ENCODE assay signal across 27 mouse cellular contexts in the genomic region with DNA sequence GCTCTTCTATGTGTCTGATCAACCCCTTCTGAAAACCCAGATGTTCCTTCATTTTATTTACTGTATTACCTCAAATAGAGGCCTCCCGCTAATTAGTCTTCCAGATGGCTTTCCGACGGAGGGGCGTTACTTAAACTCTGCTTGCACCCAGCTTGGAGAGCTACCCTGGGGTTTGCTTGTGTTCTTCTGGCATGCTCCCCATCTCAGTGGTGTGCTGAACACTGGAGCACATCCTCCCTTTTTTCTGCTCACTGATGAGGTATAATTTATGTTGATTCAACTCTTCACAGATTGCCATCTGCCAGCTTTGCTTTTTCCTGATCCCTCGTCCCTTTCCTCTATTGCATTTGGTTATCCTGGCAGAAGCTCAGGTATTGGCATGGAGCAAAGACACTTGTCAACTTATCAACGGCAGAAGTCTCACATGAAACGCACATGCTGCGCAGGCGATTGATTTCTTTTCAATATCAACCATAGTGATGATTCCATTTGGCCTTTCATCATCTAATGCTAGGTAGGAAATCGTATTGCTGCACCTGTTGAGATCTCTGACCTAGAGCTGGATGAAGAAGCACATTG. TPM values are rescaled to one million over a fixed set of nuclear protein-coding genes. Genes with fewer than 3 reads are reported as not detected.
A peak's percentile ranks its signal among the peaks of the same experiment; 100 is the strongest.
DNase-seq lines count a peak whose midpoint lies in the region; ATAC-seq and TF ChIP-seq lines count a peak whose summit lies in the region.
"Had no signal": no experiment of that assay in that cellular context is flagged by ENCODE, and none has a peak within 500 bp of the region (broad histone marks: within the 10 kb centered on the region; RNA-seq: fewer than 3 reads in every experiment).

No protein-coding gene starts in this region.

- H3K4me3 ChIP-seq in forebrain, postnatal 0 days (ENCODE audit: low read depth, low read length), result no peak overlapping the region
- H3K4me3 ChIP-seq in forebrain, embryonic 15.5 days, result no peak overlapping the region
- H3K4me3 ChIP-seq: gastrocnemius, adult 2 months; hindbrain, embryonic 13.5 days; liver, embryonic 12.5 days; midbrain, embryonic 15.5 days; stomach, embryonic 15.5 days had no signal

- H3K9ac ChIP-seq in forebrain, postnatal 0 days, result no peak overlapping the region
- H3K9ac ChIP-seq in forebrain, embryonic 15.5 days (replicated peaks), result no peak overlapping the region
- H3K9ac ChIP-seq: hindbrain, embryonic 13.5 days; liver, embryonic 12.5 days; liver, postnatal 0 days; midbrain, embryonic 15.5 days; stomach, embryonic 15.5 days had no signal

- no peak overlapping the region for H3K27ac ChIP-seq in forebrain, postnatal 0 days (ENCODE audit: low read depth, low read length)
- H3K27ac ChIP-seq in forebrain, embryonic 15.5 days (replicated peaks), result no peak overlapping the region
- H3K27ac ChIP-seq: gastrocnemius, adult 2 months; hindbrain, embryonic 13.5 days; kidney, postnatal 0 days; liver, embryonic 12.5 days; midbrain, embryonic 15.5 days; stomach, embryonic 15.5 days had no signal

- no peaks in the 10 kb centered on the region for H3K4me1 ChIP-seq in forebrain, postnatal 0 days (ENCODE audit: insufficient read depth)
- H3K4me1 ChIP-seq in forebrain, embryonic 15.5 days, result peaks cover 5% of the 10 kb centered on the region; the same call in 1 of the 2 replicates
- H3K4me1 ChIP-seq: liver, embryonic 12.5 days; midbrain, embryonic 15.5 days; stomach, embryonic 15.5 days had no signal

- TF ChIP-seq POLR2A in brain, embryonic 14.5 days (IDR thresholded peaks at IDR 0.05; ENCODE audit: borderline replicate concordance, extremely low read depth, insufficient read depth, insufficient read length, poor library complexity, severe bottlenecking), result no peak

- intact Hi-C loops in heart, postnatal 14 days (cut with DNase I), result no loop called here

- TF ChIP-seq CTCF in forebrain, postnatal 0 days (IDR thresholded peaks at IDR 0.05; ENCODE audit: low read depth), result no peak
- TF ChIP-seq CTCF in brain, embryonic 14.5 days (IDR thresholded peaks at IDR 0.05; ENCODE audit: borderline replicate concordance, extremely low read depth, insufficient read depth, insufficient read length), result no peak

- no peaks in the 10 kb centered on the region for H3K36me3 ChIP-seq in forebrain, postnatal 0 days (ENCODE audit: insufficient read depth)
- H3K36me3 ChIP-seq in forebrain, embryonic 15.5 days, result no peaks in the 10 kb centered on the region
- H3K36me3 ChIP-seq: hindbrain, embryonic 13.5 days; liver, embryonic 12.5 days; midbrain, embryonic 15.5 days; stomach, embryonic 15.5 days had no signal

- no peaks in the 10 kb centered on the region for H3K9me3 ChIP-seq in forebrain, postnatal 0 days (ENCODE audit: low read length)
- H3K9me3 ChIP-seq in forebrain, embryonic 15.5 days, result no peaks in the 10 kb centered on the region
- H3K9me3 ChIP-seq: hindbrain, embryonic 13.5 days; liver, embryonic 12.5 days; midbrain, embryonic 15.5 days; stomach, embryonic 15.5 days had no signal

- no peaks in the 10 kb centered on the region for H3K27me3 ChIP-seq in forebrain, postnatal 0 days (ENCODE audit: insufficient read depth, low read length)
- H3K27me3 ChIP-seq in forebrain, embryonic 15.5 days, result no peaks in the 10 kb centered on the region
- H3K27me3 ChIP-seq: hindbrain, embryonic 13.5 days; liver, embryonic 12.5 days; midbrain, embryonic 15.5 days; stomach, embryonic 15.5 days had no signal

- no peak overlapping the region for H3K4me2 ChIP-seq in forebrain, postnatal 0 days (ENCODE audit: low read depth)
- H3K4me2 ChIP-seq in forebrain, embryonic 15.5 days (replicated peaks), result no peak overlapping the region
- H3K4me2 ChIP-seq: heart, embryonic 11.5 days; hindbrain, embryonic 13.5 days; liver, embryonic 12.5 days; midbrain, embryonic 15.5 days; stomach, embryonic 15.5 days had no signal

- no peak; the same call in 1 of the 2 replicates for ATAC-seq in forebrain, postnatal 0 days
- ATAC-seq in forebrain, embryonic 15.5 days (replicated peaks), result no peak
- ATAC-seq: CD4-positive, CD25-positive, alpha-beta regulatory T cell, adult 4 months; intestine, embryonic 16.5 days; liver, embryonic 12.5 days; liver, postnatal 0 days; midbrain, embryonic 15.5 days had no signal

- WGBS in forebrain, postnatal 0 days, result 50% methylated on average over 10 of the region's 10 CpGs
- WGBS in forebrain, embryonic 15.5 days, result 55% methylated on average over 10 of the region's 10 CpGs

- peak; percentile 26 for DNase-seq in cerebellum, adult 9-10 months
- DNase-seq in cerebellum, postnatal 4 days (ENCODE audit: low spot score in 2 of 2), result no peak
- DNase-seq in forebrain, postnatal 0 days, result peak; percentile 9
- DNase-seq in brain, embryonic 14.5 days (ENCODE audit: low read depth), result peak; percentile 69
- DNase-seq in cerebellum, postnatal 10 days, result peak; percentile 67 to 77
- no peak for DNase-seq in heart, postnatal 14 days
- DNase-seq: adrenal gland, postnatal 14 days; gastrocnemius, adult 2 months; gastrocnemius, postnatal 36 days; heart, adult 18-20 months; heart, postnatal 4 days; kidney, adult 8-10 months; kidney, postnatal 4 days; layer of hippocampus, adult 9-11 months; liver, postnatal 0 days; lung, postnatal 4 days; right cerebral cortex, postnatal 25 days had no signal

RNA-seq across cellular contexts. Expression of a gene that starts 49.6 kb away (rescaled TPM):
- 9.6 and 12.9 TPM in 2 replicates for total RNA-seq in forebrain, postnatal 0 days (2014; rRNA removed)
- polyA plus RNA-seq in forebrain, postnatal 0 days (2015; fragmentation: Nextera tagmentation; extraction: Ambion mirVana), result 1.7 and 2.0 TPM in 2 replicates
- polyA plus RNA-seq in forebrain, embryonic 15.5 days (2015; fragmentation: Nextera tagmentation; extraction: Ambion mirVana), result 2.3 and 2.8 TPM in 2 replicates
- polyA plus RNA-seq in brain, embryonic 14.5 days (2012; rRNA removed), result 3.2 and 4.6 TPM in 2 replicates
- total RNA-seq in heart, postnatal 14 days (2021), result under 1 TPM in 1 of 2 experiments, not detected in 1; 0.07 TPM
- total RNA-seq: heart, postnatal 4 days; neutrophil, adult 5-6 weeks had no signal
- polyA plus RNA-seq: CD4-positive, CD25-positive, alpha-beta regulatory T cell, adult 4 months; liver, postnatal 0 days had no signal

Comparison
In these comparisons a context has a peak if more than half of its experiments do, and no peak if none do; other contexts are left out.
1. DNase-seq: peak in cerebellum, adult 9-10 months (single experiment), forebrain, postnatal 0 days (single experiment), brain, embryonic 14.5 days (single experiment) and cerebellum, postnatal 10 days (2 of 2); none in cerebellum, postnatal 4 days (0 of 2) and heart, postnatal 14 days (0 of 2).